Mouse (Mus musculus): ENCODE measurements at regions not wholly inside any gene's neighbourhood (a gene's known extent, or its start where the extent isn't known, plus 50 kb on each side); places are given as distances from the start of the nearest gene placed in this dataset.

- Histone ChIP-seq H3K27me3 (ENCODE audit: insufficient read depth, low read length) (no peaks in the 10 kb centered on the region), H3K36me3 (ENCODE audit: insufficient read depth, low read length) (no peaks in the 10 kb centered on the region), H3K4me3 (ENCODE audit: low read length) (no peak overlapping the region), H3K9ac (replicated peaks; ENCODE audit: low read length) (no peak overlapping the region), H3K4me1 (ENCODE audit: insufficient read depth, low read length) (peaks cover 1% of the 10 kb centered on the region; the same call in 1 of the 2 replicates), H3K27ac (ENCODE audit: low read length) (no peak overlapping the region), H3K9me3 (ENCODE audit: low read length) (no peaks in the 10 kb centered on the region), H3K4me2 (replicated peaks; ENCODE audit: low read depth, low read length) (no peak overlapping the region)
- ATAC-seq (ENCODE audit: low FRiP score, low TSS enrichment) = no peak
- 67% methylated on average over 12 of the region's 12 CpGs for WGBS
These were observed 62.9 kb upstream of the Gm11983 start for GRCm38 (mm10) chr11:6900357-6900756.

GRCm38 (mm10) chr11:6899271-6900005, 62.0 kb upstream of the Gm11983 start:
- Histone ChIP-seq H3K4me3 (ENCODE audit: low read length) (no peak overlapping the region), H3K27me3 (ENCODE audit: insufficient read depth, low read length) (no peaks in the 10 kb centered on the region), H3K27ac (ENCODE audit: low read length) (no peak overlapping the region), H3K4me2 (replicated peaks; ENCODE audit: low read depth, low read length) (no peak overlapping the region), H3K36me3 (ENCODE audit: insufficient read depth, low read length) (no peaks in the 10 kb centered on the region), H3K9me3 (ENCODE audit: low read length) (no peaks in the 10 kb centered on the region), H3K9ac (replicated peaks; ENCODE audit: low read length) (no peak overlapping the region), H3K4me1 (ENCODE audit: insufficient read depth, low read length) (peaks cover 8% of the 10 kb centered on the region; the same call in 1 of the 2 replicates)
- 78% methylated on average over 13 of the region's 13 CpGs for WGBS
- no peak for ATAC-seq (ENCODE audit: low FRiP score, low TSS enrichment)

GRCm38 (mm10) chr11:6898357-6899097, 61.1 kb upstream of the Gm11983 start:
- no peak for ATAC-seq (ENCODE audit: low FRiP score, low TSS enrichment)
- WGBS = 84% methylated on average over 5 of the region's 5 CpGs
- Histone ChIP-seq H3K4me3 (ENCODE audit: low read length) (no peak overlapping the region), H3K9me3 (ENCODE audit: low read length) (no peaks in the 10 kb centered on the region), H3K36me3 (ENCODE audit: insufficient read depth, low read length) (no peaks in the 10 kb centered on the region), H3K27me3 (ENCODE audit: insufficient read depth, low read length) (no peaks in the 10 kb centered on the region), H3K4me2 (replicated peaks; ENCODE audit: low read depth, low read length) (no peak overlapping the region), H3K4me1 (ENCODE audit: insufficient read depth, low read length) (peaks cover 8% of the 10 kb centered on the region; the same call in 1 of the 2 replicates), H3K9ac (replicated peaks; ENCODE audit: low read length) (no peak overlapping the region), H3K27ac (ENCODE audit: low read length) (no peak overlapping the region)

- no peaks in the 10 kb centered on the region for H3K27me3 ChIP-seq (ENCODE audit: insufficient read depth, low read length)
- H3K9ac ChIP-seq (replicated peaks; ENCODE audit: low read length) = no peak overlapping the region
- peak overlapping the region; percentile 84 for H3K27ac ChIP-seq (ENCODE audit: low read length)
- H3K9me3 ChIP-seq (ENCODE audit: low read length) = no peaks in the 10 kb centered on the region
- peak; percentile 31; the same call in 1 of the 2 replicates for ATAC-seq (ENCODE audit: low FRiP score, low TSS enrichment)
- no peak overlapping the region for H3K4me2 ChIP-seq (replicated peaks; ENCODE audit: low read depth, low read length)
- H3K4me1 ChIP-seq (ENCODE audit: insufficient read depth, low read length) = peaks cover 8% of the 10 kb centered on the region; the same call in 1 of the 2 replicates
- H3K36me3 ChIP-seq (ENCODE audit: insufficient read depth, low read length) = no peaks in the 10 kb centered on the region
- WGBS = 51% methylated on average over 8 of the region's 8 CpGs
- no peak overlapping the region for H3K4me3 ChIP-seq (ENCODE audit: low read length)
These were observed 58.3 kb upstream of the Gm11983 start for GRCm38 (mm10) chr11:6895786-6896093.

- WGBS = 29% methylated on average over 7 of the region's 7 CpGs
- H3K9ac ChIP-seq (replicated peaks; ENCODE audit: low read length) = no peak overlapping the region
- peaks cover 8% of the 10 kb centered on the region; the same call in 1 of the 2 replicates for H3K4me1 ChIP-seq (ENCODE audit: insufficient read depth, low read length)
- H3K27me3 ChIP-seq (ENCODE audit: insufficient read depth, low read length) = no peaks in the 10 kb centered on the region
- peak overlapping the region; percentile 84 for H3K27ac ChIP-seq (ENCODE audit: low read length)
- peak; percentile 87 for ATAC-seq (ENCODE audit: low FRiP score, low TSS enrichment)
- no peak overlapping the region for H3K4me2 ChIP-seq (replicated peaks; ENCODE audit: low read depth, low read length)
- H3K4me3 ChIP-seq (ENCODE audit: low read length) = no peak overlapping the region
- no peaks in the 10 kb centered on the region for H3K36me3 ChIP-seq (ENCODE audit: insufficient read depth, low read length)
- no peaks in the 10 kb centered on the region for H3K9me3 ChIP-seq (ENCODE audit: low read length)
These were observed 57.7 kb upstream of the Gm11983 start for GRCm38 (mm10) chr11:6894911-6895785.

- H3K27me3 ChIP-seq (ENCODE audit: insufficient read depth, low read length) = no peaks in the 10 kb centered on the region
- H3K9ac ChIP-seq (replicated peaks; ENCODE audit: low read length) = no peak overlapping the region
- 76% methylated on average over 1 of the region's 1 CpGs for WGBS
- H3K27ac ChIP-seq (ENCODE audit: low read length) = no peak overlapping the region
- no peaks in the 10 kb centered on the region for H3K36me3 ChIP-seq (ENCODE audit: insufficient read depth, low read length)
- no peak overlapping the region for H3K4me2 ChIP-seq (replicated peaks; ENCODE audit: low read depth, low read length)
- no peak for ATAC-seq (ENCODE audit: low FRiP score, low TSS enrichment)
- H3K4me1 ChIP-seq (ENCODE audit: insufficient read depth, low read length) = peaks cover 8% of the 10 kb centered on the region; the same call in 1 of the 2 replicates
- H3K4me3 ChIP-seq (ENCODE audit: low read length) = no peak overlapping the region
- no peaks in the 10 kb centered on the region for H3K9me3 ChIP-seq (ENCODE audit: low read length)
These were observed 56.3 kb upstream of the Gm11983 start for GRCm38 (mm10) chr11:6893734-6894133.

- no peak for ATAC-seq (ENCODE audit: low FRiP score, low TSS enrichment)
- Histone ChIP-seq H3K36me3 (ENCODE audit: insufficient read depth, low read length) (no peaks in the 10 kb centered on the region), H3K4me3 (ENCODE audit: low read length) (no peak overlapping the region), H3K27ac (ENCODE audit: low read length) (no peak overlapping the region), H3K9ac (replicated peaks; ENCODE audit: low read length) (no peak overlapping the region), H3K9me3 (ENCODE audit: low read length) (no peaks in the 10 kb centered on the region), H3K4me2 (replicated peaks; ENCODE audit: low read depth, low read length) (no peak overlapping the region), H3K4me1 (ENCODE audit: insufficient read depth, low read length) (peaks cover 8% of the 10 kb centered on the region; the same call in 1 of the 2 replicates), H3K27me3 (ENCODE audit: insufficient read depth, low read length) (no peaks in the 10 kb centered on the region)
- 91% methylated on average over 3 of the region's 3 CpGs for WGBS
These were observed 55.6 kb upstream of the Gm11983 start for GRCm38 (mm10) chr11:6893063-6893462.

- Histone ChIP-seq H3K4me3 (ENCODE audit: low read length) (no peak overlapping the region), H3K4me2 (replicated peaks; ENCODE audit: low read depth, low read length) (no peak overlapping the region), H3K9ac (replicated peaks; ENCODE audit: low read length) (no peak overlapping the region), H3K4me1 (ENCODE audit: insufficient read depth, low read length) (peaks cover 8% of the 10 kb centered on the region; the same call in 1 of the 2 replicates), H3K27me3 (ENCODE audit: insufficient read depth, low read length) (no peaks in the 10 kb centered on the region), H3K27ac (ENCODE audit: low read length) (no peak overlapping the region), H3K9me3 (ENCODE audit: low read length) (no peaks in the 10 kb centered on the region), H3K36me3 (ENCODE audit: insufficient read depth, low read length) (no peaks in the 10 kb centered on the region)
- 76% methylated on average over 5 of the region's 5 CpGs for WGBS
- ATAC-seq (ENCODE audit: low FRiP score, low TSS enrichment) = no peak
These were observed 53.0 kb upstream of the Gm11983 start for GRCm38 (mm10) chr11:6890450-6890849.

- 0 out of 2 replicates have a peak, but pooled peaks cover 3% of the 10 kb centered on the region for H3K4me1 ChIP-seq (ENCODE audit: insufficient read depth, low read length)
- ATAC-seq (ENCODE audit: low FRiP score, low TSS enrichment) = no peak
These were observed 52.3 kb upstream of the Gm11983 start for GRCm38 (mm10) chr11:6889660-6890185.

More at GRCm38 (mm10) chr11:6889660-6890185, 52.3 kb upstream of the Gm11983 start:
- H3K4me2 ChIP-seq (replicated peaks; ENCODE audit: low read depth, low read length) = no peak overlapping the region
- 67% methylated on average over 8 of the region's 8 CpGs for WGBS
- no peaks in the 10 kb centered on the region for H3K36me3 ChIP-seq (ENCODE audit: insufficient read depth, low read length)
- H3K27me3 ChIP-seq (ENCODE audit: insufficient read depth, low read length) = no peaks in the 10 kb centered on the region
- H3K4me3 ChIP-seq (ENCODE audit: low read length) = no peak overlapping the region
- H3K27ac ChIP-seq (ENCODE audit: low read length) = no peak overlapping the region
- H3K9ac ChIP-seq (replicated peaks; ENCODE audit: low read length) = no peak overlapping the region
- H3K9me3 ChIP-seq (ENCODE audit: low read length) = no peaks in the 10 kb centered on the region
